Mouse (Mus musculus): Measurements from ENCODE around the gene Olfr13.
"Not testable (repeated sequence)": the region's sequence is repeated elsewhere in the genome, so short reads cannot be mapped to it uniquely, and the experiment has no call there.

Olfr13 gene

DNA sequence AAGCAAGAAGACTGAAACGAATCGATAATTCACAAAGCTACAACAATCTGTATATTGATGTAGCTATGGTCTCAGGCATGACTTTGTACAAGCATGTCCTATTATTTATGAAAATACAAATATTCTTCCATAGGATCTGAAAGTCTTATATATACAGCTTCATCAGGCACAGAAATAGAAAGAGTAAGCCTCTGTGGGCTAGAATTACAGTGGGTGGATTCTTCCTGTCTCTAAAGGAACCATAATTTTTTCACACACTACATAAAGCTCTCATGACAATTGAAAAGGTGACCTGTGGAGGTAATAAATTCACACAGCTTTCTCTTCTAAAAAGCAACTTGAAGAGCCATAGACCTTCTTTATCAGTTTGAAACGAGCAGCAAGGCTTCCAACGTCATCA, at the start of gene Olfr13:
Gene Olfr13 (plus strand): TSS at position 301 of the 400 bp plus-strand sequence.
- no peak for DNase-seq (ENCODE audit: low spot score)

DNA sequence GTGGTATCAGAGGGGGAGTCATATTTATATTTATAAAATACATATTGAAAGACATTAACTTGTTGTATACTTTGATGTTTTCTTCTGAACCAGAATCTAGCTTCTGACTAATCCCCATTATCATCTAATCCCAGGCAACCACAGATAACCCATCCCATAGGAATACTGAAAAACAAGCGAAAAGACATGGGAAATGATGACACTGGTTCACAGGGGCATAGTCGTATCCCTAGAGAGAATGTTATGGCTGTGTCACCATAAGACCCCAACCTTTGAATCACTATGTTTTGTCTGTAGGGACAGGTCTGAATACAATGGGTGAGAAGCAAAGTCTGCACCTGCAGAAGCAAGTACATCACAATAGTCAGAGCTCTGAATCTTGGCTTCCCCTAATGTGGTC, 25.7 kb upstream of the Olfr13 start, which contains the start of gene Olfr237-ps1:
Gene Olfr237-ps1 (plus strand): TSS at position 301 of the 400 bp plus-strand sequence.
- not testable (repeated sequence) for DNase-seq (ENCODE audit: low spot score)

DNA sequence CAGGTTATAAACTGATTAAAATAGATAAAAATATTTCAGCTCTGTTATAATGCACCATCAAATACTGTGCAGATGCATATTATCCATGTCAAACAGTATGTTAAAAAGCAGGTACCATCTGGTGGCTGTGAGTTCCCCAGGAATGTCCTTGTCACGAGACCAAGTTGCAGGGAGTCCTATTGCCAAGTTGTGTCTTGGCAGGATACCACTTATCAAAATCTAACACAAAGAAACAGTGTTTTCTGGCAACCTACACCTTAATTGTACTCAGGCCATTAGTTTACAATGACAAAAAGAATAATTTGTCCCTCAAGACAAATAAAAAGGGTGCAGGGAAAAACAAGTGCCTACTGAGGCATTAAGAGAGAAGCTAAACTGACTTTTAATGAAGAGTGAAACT, 12.4 kb upstream of the Olfr13 start:
- no peak for DNase-seq (ENCODE audit: low spot score)

DNA sequence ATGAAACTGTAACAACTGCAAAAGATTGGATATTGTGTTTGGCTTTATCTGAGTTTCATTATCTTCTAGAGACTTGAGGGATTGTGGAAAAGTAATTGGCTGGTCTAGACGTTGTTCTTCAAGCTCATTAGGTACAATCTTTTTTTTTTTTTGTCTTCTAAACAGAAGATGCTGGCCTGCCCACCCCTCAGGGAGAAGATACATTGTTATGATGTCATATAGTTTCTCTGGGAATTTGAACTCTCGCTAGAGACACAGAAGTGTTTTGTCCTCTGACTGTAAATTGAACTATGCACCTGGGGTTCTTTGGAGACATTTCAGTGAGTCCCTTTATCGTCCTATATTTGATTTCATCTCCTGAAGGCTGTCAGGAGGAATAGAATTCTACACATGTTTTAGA, 9.0 kb upstream of the Olfr13 start, which contains the start of gene Olfr437:
Gene Olfr437 (plus strand): TSS at position 301 of the 400 bp plus-strand sequence.
- no peak for DNase-seq (ENCODE audit: low spot score)

DNA sequence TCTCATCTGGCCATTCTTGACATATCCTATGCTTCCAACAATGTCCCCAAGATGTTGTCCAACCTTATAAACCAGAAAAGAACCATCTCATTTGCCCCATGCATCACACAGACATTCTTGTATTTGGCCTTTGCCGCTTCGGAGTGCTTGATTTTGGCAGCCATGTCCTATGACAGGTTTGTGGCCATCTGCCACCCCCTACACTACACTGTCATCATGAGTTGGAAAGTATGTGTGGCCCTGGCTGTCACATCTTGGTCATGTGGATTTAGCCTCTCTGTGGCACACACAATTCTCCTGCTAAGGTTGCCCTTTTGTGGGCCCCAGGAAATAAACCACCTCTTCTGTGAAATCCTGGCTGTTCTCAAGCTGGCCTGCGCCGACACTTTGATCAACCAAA, 4.7 kb upstream of the Olfr13 start:
- no peak for DNase-seq (ENCODE audit: low spot score)

DNA sequence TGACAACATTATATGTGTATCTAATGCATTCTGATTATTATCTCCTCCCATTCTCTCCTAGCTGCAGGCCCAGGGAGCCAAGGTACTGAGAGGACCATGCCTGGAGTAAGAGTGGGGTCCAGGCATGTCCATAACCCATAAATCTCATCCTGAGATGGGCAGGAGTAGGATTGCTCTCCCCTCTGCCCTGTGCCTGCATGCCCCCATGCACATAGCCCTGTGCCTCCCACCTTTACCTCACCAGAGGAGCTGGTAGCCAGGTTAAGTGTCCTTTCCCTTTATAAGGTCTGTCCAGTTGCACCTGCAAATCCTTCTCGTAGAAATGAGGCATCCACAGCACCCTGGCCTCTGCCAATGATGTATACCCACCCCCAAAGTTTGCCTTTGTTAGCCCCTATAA, 6.2 kb downstream of the Olfr13 start:
- DNase-seq (ENCODE audit: low spot score), result no peak

DNA sequence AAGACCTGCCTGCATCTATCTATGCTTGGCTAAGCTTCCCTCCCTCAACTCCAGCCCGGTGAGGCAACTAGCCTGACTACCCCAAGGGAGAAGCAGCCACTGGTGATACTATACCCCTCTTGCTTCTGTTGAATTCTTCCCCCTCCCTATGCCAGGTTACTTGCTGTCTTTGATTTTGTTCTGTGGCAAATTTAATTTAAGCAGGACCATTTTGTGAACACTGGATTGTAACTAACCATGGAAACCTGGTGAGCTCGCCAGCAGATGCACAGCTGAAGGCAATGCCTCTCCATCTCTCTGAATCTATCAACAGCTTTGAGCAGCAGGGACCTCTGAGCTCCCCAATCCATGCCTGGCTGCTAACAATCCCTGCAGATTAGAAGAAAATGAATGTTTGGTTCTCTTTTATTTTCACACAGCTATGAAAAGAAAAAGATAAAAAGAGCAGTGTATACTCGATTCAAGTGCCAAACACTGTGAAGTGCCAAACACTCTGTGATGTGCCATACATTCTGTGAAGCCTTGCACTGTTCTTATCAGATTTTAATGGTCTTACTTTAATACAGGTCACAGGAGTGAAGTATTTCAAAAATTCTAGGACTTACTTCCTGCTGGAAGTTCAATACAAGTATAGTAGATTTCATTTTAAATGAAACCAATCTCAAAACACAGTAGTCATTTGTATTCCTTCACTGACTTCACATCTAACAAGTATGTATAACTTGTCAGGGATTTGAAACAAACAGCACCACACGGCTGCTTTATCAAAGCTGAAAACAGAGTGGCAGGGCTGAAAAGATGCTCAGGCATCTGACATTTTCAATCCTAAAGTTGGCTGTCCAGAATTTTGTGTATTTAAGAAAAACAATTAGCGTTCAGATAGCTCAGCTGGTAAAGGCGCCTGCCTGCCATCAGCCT, 6.9 kb downstream of the Olfr13 start:
- no peak for DNase-seq (ENCODE audit: low spot score)

DNA sequence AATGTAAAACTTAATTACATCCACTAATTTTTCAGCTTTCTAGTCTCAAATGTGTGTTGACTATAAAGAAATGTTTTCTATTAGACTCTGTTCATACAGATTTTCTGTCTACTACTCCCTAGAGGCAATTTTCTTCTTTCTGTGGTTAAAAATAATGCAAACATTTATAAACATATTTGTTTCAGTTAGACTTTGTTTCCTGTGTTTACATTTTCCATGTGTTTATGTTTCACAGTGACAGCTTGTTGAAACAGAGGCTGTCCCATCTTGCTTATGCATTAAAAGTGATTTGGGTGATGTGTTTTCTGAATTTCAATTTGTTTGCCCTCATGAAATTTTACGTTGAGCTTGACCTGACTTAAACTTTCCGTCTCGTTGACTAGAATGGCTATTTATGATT, 19.0 kb downstream of the Olfr13 start:
- no peak for DNase-seq (ENCODE audit: low spot score)

DNA sequence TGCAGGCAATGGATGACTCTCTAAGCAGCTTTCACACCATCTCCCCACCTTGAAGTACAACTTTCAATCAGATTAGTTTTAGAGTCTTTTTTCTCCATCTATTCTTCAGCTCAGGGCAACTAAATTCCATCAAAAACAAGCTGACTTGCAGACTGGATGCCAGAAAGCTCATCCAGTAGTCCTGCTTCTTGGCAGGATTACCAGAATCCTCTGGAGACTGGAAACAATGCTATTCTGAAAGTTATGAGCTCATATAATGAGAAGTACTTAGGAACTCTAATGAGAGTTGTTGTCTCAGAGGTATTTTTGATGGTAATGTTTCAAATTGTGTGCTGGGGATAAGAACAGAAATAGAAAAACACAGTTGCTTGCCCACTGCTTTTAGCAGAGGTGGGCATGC, 24.8 kb downstream of the Olfr13 start, which contains the start of gene Olfr435:
Gene Olfr435 (plus strand): TSS at position 366 of the 400 bp plus-strand sequence.
- no peak for DNase-seq (ENCODE audit: low spot score)

DNA sequence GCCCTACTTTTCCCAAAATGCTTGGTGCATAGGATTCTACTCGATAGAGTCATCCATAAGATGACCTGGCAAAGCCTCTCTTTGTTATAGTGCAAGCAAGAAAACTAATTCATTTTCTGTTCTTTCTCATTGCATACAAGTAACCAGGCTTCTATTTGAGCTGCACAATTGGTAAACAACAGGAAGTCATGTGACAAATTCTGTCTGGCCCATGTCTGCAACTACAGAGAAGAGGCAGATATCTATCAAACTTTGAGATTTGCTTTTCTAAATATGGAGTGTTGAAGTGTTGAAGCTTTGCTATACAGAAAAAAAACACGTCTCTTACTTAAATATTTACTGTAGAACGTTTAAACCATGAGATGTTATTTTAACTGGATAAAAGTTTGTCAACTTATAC, 26.2 kb downstream of the Olfr13 start:
- no peak for DNase-seq (ENCODE audit: low spot score)

DNA sequence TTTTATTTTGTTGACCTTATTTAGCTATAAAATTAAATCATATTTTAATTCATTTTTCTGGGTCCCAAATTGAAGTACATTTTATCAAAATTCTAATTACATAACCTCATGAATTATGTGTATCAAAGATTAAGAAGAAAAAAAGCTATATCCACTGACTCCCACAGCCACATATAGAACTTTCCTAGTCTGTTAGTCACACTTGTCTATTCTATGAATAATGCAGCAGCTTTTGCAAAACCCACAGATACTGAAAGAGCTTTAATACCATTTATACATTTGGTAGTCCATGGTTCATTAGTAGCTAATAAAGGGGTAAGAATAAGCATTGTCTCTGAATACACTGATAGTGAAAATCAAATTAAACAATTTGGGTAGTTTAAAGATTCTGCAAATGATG, 30.8 kb downstream of the Olfr13 start:
- no peak for DNase-seq (ENCODE audit: low spot score)

DNA sequence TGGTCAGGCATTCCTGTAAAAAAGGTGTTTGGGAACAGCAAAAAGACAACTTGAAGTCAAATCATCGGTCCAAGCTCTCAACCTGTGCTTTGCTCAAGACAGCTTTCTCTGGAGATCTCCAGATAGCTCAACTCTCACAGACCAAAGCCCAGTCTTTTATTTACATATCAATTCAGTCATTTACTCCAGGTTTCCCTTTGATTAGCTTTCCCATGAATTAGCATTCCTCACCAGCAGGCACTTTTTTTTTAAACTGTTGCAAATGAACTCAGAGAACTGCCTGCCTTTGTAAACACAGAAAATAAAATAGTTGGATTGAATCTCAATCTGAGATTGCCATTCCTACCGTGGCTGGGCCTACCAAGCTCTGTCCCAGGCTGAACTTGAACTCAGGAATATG, 33.4 kb downstream of the Olfr13 start:
- DNase-seq (ENCODE audit: low spot score), result no peak

DNA sequence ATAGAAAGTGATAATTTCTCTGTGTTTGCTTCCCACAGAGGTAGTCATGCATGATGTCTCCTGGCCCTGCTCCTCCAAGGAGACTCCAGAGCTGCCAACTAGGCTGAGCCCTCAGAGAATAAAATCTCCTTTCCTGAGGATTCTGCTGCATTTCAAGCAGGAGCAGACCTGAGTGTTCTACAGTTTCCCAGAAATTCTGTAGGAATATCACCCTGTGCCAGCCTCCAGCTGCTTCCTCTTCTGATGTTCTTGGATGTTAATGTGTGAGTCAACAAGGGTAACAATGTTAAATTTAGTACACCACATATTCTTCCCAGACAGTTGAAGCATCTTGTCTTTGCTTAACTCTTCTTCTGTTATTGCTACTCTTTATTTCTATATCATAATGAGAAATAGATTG, 40.9 kb downstream of the Olfr13 start, which contains the start of gene Olfr434:
Gene Olfr434 (plus strand): TSS at position 149 of the 400 bp plus-strand sequence.
- not testable (repeated sequence) for DNase-seq (ENCODE audit: low spot score)

Measured in embryo, embryonic 10.5 days (tissue).